Mouse (Mus musculus) forebrain, embryonic 11.5 days (tissue): Measurements from ENCODE around the gene Dnah7c. TPM values are rescaled to one million over a fixed set of nuclear protein-coding genes. Genes with fewer than 3 reads are reported as not detected.

ENCODE experiments used
- ATAC-seq: fragments of 200-750 bp; cut with Nextera tagmentation; replicated peaks from 2 replicates; pipeline ENCODE4 v1.8.0; 2017; ENCODE audit warnings: moderate TSS enrichment; ENCODE audit not compliant: low FRiP score
- DNase-seq: peaks from one replicate; pipeline ENCODE4 v3.0.0-alpha.2; 2017; ENCODE audit warnings: low spot score
- H3K27ac ChIP-seq: fragments of 300-500 bp; sonication (generic); 2 replicates; pipeline ENCODE4 v1.5.1; 2014; ENCODE audit warnings: low read depth, low read length
- H3K27me3 ChIP-seq: fragments of 300-500 bp; sonication (generic); 2 replicates; pipeline ENCODE4 v1.6.1; 2014; ENCODE audit warnings: mild to moderate bottlenecking, low read length, mixed read lengths; ENCODE audit not compliant: control insufficient read depth, insufficient read depth
- H3K36me3 ChIP-seq: fragments of 300-500 bp; sonication (generic); 2 replicates; pipeline ENCODE4 v1.6.1; 2014; ENCODE audit warnings: mild to moderate bottlenecking, low read length, moderate library complexity, mixed read lengths; ENCODE audit not compliant: control insufficient read depth, insufficient read depth
- H3K4me1 ChIP-seq: fragments of 300-500 bp; sonication (generic); replicated peaks from 2 replicates; pipeline ENCODE4 v1.6.1; 2014; ENCODE audit warnings: low read length, mixed read lengths; ENCODE audit not compliant: control insufficient read depth, insufficient read depth
- H3K4me2 ChIP-seq: fragments of 300-500 bp; sonication (generic); 2 replicates; pipeline ENCODE4 v1.6.1; 2014; ENCODE audit warnings: low read depth, mild to moderate bottlenecking, low read length, moderate library complexity, mixed read lengths; ENCODE audit not compliant: severe bottlenecking
- H3K4me3 ChIP-seq: fragments of 300-500 bp; sonication (generic); 2 replicates; pipeline ENCODE4 v1.5.1; 2014; ENCODE audit warnings: low read depth, low read length
- H3K9ac ChIP-seq: fragments of 300-500 bp; sonication (generic); 2 replicates; pipeline ENCODE4 v1.6.1; 2014; ENCODE audit warnings: low read length
- H3K9me3 ChIP-seq: fragments of 300-500 bp; sonication (generic); 2 replicates; pipeline ENCODE4 v1.6.1; 2016; ENCODE audit warnings: low read length, mixed read lengths; ENCODE audit not compliant: control insufficient read depth
- WGBS: fragments of 180-500 bp; shearing (Covaris S2); extraction: QIAGEN DNeasy Blood & Tissue Kit; methylation state at CpG from one replicate; pipeline ENCODE4 v1.1.7; 2014; 5-methylcytosine and 5-hydroxymethylcytosine counted together
- polyA plus RNA-seq: library from polyadenylated mRNA; unstranded; fragments of >200 nt; fragmentation: Nextera tagmentation; extraction: Ambion mirVana; gene quantifications from 2 replicates; pipeline ENCODE4 v1.2.1, GENCODE M21; 2014

Dnah7c gene
- polyA plus RNA-seq, 1 experiment from 2014 or later = 0.12 TPM

GRCm38 (mm10) chr1:46831927-46832326 is 406.5 kb downstream of the Dnah7c start:
- 90% methylated on average over 5 of the region's 5 CpGs for WGBS
- no peaks in the 10 kb centered on the region for H3K4me1 ChIP-seq
- H3K9me3 ChIP-seq = no peaks in the 10 kb centered on the region
- no peak overlapping the region for H3K9ac ChIP-seq
- peaks cover 5% of the 10 kb centered on the region; the same call in 1 of the 2 replicates for H3K36me3 ChIP-seq
- no peak overlapping the region for H3K4me2 ChIP-seq
- ATAC-seq (no peak), DNase-seq (no peak)
- H3K27ac ChIP-seq = no peak overlapping the region
- H3K27me3 ChIP-seq = peaks cover 17% of the 10 kb centered on the region
- no peak overlapping the region for H3K4me3 ChIP-seq

GRCm38 (mm10) chr1:46843406-46843805 is 418.0 kb downstream of the Dnah7c start:
- DNase-seq (no peak), ATAC-seq (no peak)
- Histone ChIP-seq H3K36me3 (no peaks in the 10 kb centered on the region), H3K4me2 (no peak overlapping the region), H3K27ac (no peak overlapping the region), H3K4me1 (0 out of 2 replicates have a peak, but pooled peaks cover 3% of the 10 kb centered on the region), H3K4me3 (no peak overlapping the region), H3K9me3 (no peaks in the 10 kb centered on the region), H3K9ac (no peak overlapping the region), H3K27me3 (no peaks in the 10 kb centered on the region)
- 74% methylated on average over 4 of the region's 4 CpGs for WGBS

- Histone ChIP-seq H3K4me3 (no peak overlapping the region), H3K9ac (no peak overlapping the region), H3K27me3 (no peaks in the 10 kb centered on the region), H3K4me1 (0 out of 2 replicates have a peak, but pooled peaks cover 3% of the 10 kb centered on the region), H3K4me2 (no peak overlapping the region), H3K9me3 (no peaks in the 10 kb centered on the region), H3K36me3 (no peaks in the 10 kb centered on the region), H3K27ac (no peak overlapping the region)
- WGBS = 83% methylated on average over 2 of the region's 2 CpGs
- no peak for ATAC-seq
- no peak for DNase-seq
Observed at GRCm38 (mm10) chr1:46844281-46844680, 418.9 kb downstream of the Dnah7c start.

GRCm38 (mm10) chr1:46845221-46845620 is 419.8 kb downstream of the Dnah7c start:
- Histone ChIP-seq H3K27me3 (no peaks in the 10 kb centered on the region), H3K27ac (no peak overlapping the region), H3K36me3 (no peaks in the 10 kb centered on the region), H3K4me1 (0 out of 2 replicates have a peak, but pooled peaks cover 3% of the 10 kb centered on the region), H3K4me2 (no peak overlapping the region), H3K9ac (no peak overlapping the region), H3K9me3 (no peaks in the 10 kb centered on the region), H3K4me3 (no peak overlapping the region)
- no peak for DNase-seq
- ATAC-seq = no peak
- WGBS = 29% methylated on average over 5 of the region's 5 CpGs

GRCm38 (mm10) chr1:46849758-46850157 is 424.4 kb downstream of the Dnah7c start:
- H3K36me3 ChIP-seq = no peaks in the 10 kb centered on the region
- no peak for ATAC-seq
- H3K9me3 ChIP-seq = no peaks in the 10 kb centered on the region
- DNase-seq = no peak
- no peak overlapping the region for H3K4me3 ChIP-seq
- no peak overlapping the region for H3K4me2 ChIP-seq
- H3K27ac ChIP-seq = no peak overlapping the region
- no peaks in the 10 kb centered on the region for H3K27me3 ChIP-seq
- 71% methylated on average over 1 of the region's 1 CpGs for WGBS
- H3K4me1 ChIP-seq = peaks cover 5% of the 10 kb centered on the region; the same call in 1 of the 2 replicates
- H3K9ac ChIP-seq = no peak overlapping the region

- H3K27ac ChIP-seq = no peak overlapping the region
- ATAC-seq (no peak), DNase-seq (no peak)
- no peaks in the 10 kb centered on the region for H3K27me3 ChIP-seq
- peak overlapping the region; percentile 91 for H3K4me3 ChIP-seq
- no peak overlapping the region for H3K9ac ChIP-seq
- H3K9me3 ChIP-seq = no peaks in the 10 kb centered on the region
- H3K4me1 ChIP-seq = peaks cover 2% of the 10 kb centered on the region; the same call in 1 of the 2 replicates
- no peaks in the 10 kb centered on the region for H3K36me3 ChIP-seq
- peak overlapping the region; percentile 58 for H3K4me2 ChIP-seq
- WGBS = 63% methylated on average over 4 of the region's 4 CpGs
Observed at GRCm38 (mm10) chr1:46851586-46851985, 426.2 kb downstream of the Dnah7c start.

- DNase-seq (no peak), ATAC-seq (no peak)
- peak overlapping the region; percentile 58 for H3K4me2 ChIP-seq
- H3K27me3 ChIP-seq = no peaks in the 10 kb centered on the region
- H3K36me3 ChIP-seq = no peaks in the 10 kb centered on the region
- H3K4me3 ChIP-seq = peak overlapping the region; percentile 91
- 2% methylated on average over 4 of the region's 4 CpGs for WGBS
- peak overlapping the region; percentile 98 for H3K9ac ChIP-seq
- no peaks in the 10 kb centered on the region for H3K9me3 ChIP-seq
- H3K4me1 ChIP-seq = peaks cover 2% of the 10 kb centered on the region; the same call in 1 of the 2 replicates
- no peak overlapping the region for H3K27ac ChIP-seq
Observed at GRCm38 (mm10) chr1:46852216-46852599, 426.8 kb downstream of the Dnah7c start.

- Histone ChIP-seq H3K9ac (peak overlapping the region; percentile 98), H3K27me3 (no peaks in the 10 kb centered on the region), H3K9me3 (no peaks in the 10 kb centered on the region), H3K27ac (peak overlapping the region; percentile 95), H3K36me3 (no peaks in the 10 kb centered on the region), H3K4me3 (peak overlapping the region; percentile 91), H3K4me2 (peak overlapping the region; percentile 58), H3K4me1 (peaks cover 2% of the 10 kb centered on the region; the same call in 1 of the 2 replicates)
- under 1% methylated on average over 46 of the region's 75 CpGs for WGBS
- ATAC-seq (peak; percentile 42), DNase-seq (peak; percentile 86)
Observed at GRCm38 (mm10) chr1:46852600-46853272, 427.3 kb downstream of the Dnah7c start.
